Mouse (Mus musculus) R1 (cell line): ENCODE results near the gene Notch2.

Experiments used
- DNase-seq: peaks from one replicate; pipeline ENCODE4 v3.0.0-alpha.2; 2018; ENCODE audit warnings: low read depth, low spot score

Gene Notch2

DNA sequence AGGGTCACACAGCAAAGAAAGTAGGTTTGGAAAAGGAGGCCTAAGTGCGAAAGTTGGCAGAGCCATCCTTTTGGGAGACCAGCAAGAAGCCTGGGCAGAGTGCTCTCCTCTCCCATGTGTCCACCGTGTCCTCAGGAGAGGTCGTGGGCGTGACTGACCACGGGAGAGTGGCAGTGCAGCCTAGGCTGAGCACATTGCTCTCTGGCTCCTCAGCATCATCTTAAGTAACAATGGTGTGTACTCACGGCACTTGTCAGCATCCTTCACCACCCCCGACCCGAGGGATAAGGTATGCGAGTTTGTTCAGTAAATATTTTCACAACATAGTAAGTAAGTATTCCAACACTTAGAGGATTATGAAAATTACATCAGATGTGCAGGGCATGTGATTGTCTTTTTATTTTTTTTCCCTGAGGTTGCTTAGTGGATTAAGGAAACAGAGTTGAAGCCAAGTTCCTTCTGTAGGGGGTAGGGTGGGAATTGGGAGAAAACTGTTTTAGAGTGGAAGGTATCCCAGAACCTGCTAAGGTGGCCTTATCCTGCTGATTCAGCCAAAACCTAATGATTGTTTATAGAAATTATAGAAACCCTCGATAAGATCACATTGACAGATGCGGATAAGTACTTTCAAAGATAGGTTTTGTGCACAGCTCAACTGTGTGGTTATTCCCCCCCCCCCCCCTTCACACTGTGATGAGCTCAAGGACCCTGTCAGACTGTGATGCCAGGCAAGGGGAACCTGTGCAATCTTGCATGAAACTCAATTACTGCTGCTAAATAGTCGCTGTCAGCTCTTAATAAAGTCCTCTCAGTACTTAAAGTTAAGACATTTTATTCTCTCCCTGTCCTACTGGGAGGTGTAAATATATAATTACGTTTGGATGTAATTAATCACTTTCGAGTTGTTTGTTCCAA is 37.4 kb downstream of the Notch2 start:
- no peak for DNase-seq

DNA sequence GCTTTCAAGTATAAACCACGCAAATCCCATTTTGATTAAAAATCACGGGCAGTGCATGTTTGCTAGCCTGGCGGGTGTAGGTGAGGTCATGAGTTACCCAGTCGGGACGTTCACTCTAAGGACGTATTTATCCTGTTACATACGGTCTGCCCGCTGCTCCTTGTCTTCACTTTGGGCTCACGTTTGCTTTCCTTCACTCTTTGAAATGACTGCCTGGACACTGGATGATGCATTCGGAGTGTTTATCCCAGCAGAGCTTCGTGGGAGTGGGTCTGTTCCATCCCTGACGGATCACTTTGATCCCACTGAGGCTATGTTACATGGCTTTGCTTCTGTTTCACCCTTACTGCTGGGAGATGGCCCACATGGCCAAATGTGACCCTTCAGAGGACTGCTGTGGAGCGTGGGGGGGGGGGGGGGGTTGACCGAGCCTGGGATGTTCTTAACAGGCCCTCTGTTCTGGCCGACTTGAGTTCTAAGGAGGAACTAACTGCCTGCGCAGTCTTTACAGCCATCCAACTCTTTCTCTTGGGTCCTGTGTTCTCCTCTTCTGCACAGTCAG is 38.2 kb downstream of the Notch2 start:
- DNase-seq = no peak

DNA sequence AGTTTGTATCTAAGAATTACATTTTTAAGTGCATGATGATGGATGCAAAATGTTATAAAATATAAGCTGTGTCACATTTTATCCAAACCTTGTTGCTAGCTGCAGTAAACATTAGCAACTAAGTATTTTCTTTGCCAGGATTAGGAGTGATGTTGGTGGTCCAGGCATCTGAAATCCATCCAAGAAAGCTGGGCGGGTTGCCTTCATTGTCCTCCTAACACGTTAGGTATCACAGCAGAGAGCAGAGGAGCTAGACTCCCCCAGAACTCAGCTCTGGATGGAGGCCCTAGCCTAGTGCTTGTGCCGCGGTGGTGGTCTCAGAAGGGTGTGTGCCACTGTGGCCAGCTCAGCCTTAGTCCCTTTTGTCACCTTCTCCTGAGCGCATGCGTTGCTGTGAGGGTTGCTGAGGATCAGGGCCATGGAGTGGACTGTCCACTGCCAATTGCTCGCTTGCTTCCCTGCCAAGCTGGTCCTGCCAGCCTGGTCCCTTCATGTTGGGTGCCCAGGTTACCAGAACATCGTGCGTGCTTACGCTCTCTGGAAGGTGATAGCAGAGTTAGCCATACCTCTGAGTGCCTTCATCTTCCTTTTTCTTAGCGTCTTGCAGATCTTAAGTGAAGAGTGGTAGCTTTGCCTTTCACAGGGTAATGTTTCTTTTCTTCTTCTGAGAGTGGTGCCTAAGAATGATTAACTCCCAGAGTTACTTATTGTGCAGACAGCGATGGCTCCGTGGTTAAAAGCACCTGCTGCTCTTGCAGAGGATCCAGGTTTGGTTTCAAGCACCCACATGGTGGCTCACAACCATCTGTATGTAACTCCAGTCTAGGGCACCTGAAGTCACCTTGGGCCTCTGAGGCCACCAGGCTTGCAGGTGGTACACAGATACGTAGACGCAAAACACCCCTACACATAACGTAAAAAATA is 39.4 kb downstream of the Notch2 start:
- no peak for DNase-seq

DNA sequence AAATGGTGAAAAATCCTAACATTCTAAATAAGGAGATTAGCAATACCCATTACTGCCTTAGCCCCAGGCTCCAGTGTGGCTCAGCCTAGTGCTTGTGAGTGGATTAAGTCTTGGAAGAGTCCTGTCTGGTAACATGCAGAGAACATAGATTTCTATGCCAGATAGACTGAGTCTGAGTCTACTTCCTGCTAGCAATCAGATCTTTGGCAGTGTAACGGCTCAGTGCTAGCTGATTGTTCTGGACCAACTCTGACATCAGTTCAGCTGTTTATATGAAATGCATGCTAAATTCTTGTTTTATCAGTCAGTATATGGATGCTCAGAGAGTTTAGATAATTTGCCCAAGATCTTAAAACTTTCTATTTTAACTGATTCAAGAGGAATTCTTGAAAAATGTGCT is 40.5 kb downstream of the Notch2 start:
- no peak for DNase-seq

DNA sequence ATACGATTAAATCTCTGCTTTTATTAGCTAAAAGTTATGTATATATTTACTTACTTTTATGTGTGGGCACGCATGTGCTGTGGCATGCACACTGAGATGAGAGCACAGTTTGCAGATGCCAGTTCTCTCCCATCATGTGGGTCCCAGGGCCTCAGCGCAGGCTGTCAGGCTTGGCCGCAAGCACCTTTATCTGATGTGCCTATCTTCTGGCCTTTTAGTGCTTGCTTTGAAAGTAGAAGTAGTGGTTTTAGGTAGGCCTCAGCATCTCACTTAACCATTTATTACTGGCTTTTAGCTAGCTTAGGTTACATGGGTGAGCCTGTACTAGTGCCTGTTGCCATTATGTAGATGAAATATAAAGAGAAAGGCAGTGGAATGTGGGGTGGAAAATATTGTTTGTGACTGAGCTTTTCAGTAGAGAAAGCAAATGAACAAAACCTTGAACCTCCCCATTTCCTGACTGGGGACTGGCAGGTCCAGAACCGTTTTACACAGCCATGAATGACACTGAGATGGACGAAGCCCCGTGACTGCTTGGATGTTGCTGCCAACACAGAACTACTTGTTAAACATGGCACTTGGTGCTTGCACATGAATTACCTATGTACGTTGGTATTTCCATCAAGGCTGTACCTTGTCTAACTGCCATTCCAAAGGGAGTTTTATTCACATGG is 41.1 kb downstream of the Notch2 start:
- DNase-seq = no peak

DNA sequence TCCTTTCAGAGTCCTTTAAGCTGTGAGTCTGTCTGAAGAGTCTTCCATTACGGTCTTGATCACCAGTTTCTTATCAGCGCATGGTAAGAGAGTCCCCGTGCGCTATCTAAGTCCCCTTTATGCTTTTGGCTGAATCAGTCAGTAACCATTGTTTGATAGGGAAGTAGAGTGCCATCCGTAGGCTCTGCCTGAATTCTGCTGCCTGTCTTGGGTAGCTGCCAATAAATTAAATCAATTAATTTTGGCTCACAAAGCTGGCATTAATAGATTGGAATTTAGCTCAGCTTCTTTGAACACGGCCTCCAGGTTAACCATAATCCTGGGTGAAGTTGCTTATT is 41.6 kb downstream of the Notch2 start:
- DNase-seq = no peak

DNA sequence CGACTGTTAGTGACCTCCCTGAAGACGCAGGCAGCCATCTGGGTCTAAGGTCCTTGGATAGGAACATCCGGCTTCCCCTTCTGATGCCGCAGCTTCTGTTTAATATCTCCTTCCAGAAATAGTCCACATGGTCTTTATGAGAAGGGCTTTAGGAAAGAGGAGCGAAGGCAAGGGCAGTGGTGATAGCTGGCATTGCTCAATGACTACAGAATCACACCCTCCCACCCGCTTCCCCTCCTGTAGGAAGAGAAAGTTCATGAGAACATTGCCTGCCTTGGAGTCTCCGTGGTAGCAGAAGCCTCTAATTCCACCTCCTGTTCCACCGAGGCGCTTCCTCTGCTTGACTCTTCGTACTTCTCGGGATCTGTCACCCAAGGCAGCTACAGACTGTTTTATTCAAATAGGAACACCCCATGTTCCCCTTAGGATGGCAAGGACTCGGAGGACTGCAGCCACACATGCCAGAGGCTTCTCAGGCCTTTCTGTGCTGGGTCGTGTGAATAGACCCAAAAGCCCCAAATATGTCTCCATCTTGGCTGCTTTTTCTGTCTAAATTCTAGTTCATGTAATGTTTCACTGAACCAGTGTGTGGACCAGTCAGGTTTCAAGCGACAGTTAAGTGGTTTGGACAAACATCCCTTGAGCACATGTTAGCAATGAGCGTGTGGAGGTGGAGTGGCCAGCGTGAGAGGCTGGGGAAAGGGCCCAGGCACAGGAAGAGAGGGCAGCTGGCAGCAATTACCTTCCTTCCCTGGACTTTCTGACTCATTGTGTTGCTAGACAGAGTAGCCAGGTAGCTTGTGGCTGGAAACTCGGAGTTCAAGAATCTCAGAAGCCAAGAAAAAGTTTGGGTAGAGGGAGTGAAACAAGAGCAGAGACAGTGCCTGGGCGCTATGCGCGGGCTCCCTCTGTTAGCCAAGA is 42.7 kb downstream of the Notch2 start:
- DNase-seq = no peak

DNA sequence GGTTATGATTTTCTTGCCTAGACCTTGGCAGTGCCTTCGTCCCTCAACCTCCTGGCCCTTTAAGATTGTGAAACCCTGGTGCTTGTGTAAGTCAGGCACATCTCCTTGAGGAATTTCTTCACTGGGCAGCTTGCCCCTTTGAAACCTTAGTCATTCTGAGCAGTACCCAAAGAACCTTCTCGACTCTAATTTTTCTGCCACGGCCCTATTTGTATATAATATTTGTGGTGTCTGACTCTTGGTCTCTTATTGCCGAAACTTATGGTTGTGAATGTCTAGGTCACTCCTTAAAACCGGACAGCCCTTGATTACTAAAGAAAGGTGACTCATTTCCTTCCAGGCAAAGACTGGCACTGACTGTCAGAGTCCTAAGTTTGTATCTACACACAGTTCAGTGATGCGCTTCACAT is 43.6 kb downstream of the Notch2 start:
- DNase-seq = no peak

DNA sequence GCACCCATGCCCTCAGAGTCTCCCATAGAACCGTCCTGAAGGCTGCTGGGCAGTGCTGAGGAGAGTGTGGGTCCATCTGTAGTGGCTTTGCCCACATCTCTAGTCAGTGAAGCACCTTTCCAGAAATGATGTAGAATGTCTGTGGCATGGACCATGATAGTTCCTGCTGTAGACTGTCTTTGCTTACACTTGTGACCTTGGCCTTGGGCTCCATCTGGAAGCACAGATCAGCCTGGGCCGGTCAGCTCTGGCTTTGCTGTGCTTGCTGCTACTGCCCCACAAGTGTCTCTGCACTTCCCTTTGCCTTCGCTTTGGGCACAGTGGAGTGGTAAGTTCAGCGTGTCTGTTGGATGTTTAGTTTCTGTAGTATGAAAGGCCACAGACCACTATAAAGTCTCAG is 45.7 kb downstream of the Notch2 start:
- DNase-seq = no peak

DNA sequence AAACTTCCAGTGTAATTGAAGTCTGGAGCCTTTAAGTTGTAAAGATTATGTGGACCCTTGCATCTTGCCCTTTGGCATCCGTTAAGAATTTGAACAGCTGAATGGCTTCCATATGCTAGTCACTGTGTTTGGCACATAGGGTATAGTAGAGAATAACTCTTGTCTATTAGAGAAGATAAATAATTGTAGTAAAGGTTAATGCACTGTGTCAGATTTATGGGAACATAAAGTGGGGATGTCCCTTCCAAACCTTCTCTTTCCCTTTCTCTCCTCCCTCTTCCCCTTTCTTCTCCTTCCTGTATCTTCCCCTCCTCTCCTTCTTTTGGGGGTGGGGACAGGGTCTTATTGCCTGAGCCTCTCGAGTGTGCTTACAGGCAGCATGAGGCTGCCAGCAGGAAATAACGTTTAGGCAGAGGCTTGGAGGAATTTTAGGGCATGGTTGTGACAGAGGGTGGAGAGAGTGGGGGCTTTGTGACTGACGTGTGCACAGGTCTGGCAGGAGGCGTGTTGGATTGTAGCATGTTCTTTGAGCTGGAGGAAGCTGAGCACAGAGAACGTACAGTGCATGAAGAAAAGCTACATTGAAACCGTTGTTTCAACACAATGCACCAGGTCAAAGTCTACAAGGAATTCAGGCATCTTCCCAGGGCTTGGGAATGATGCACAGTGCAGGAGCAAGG is 47.8 kb downstream of the Notch2 start:
- DNase-seq = no peak

DNA sequence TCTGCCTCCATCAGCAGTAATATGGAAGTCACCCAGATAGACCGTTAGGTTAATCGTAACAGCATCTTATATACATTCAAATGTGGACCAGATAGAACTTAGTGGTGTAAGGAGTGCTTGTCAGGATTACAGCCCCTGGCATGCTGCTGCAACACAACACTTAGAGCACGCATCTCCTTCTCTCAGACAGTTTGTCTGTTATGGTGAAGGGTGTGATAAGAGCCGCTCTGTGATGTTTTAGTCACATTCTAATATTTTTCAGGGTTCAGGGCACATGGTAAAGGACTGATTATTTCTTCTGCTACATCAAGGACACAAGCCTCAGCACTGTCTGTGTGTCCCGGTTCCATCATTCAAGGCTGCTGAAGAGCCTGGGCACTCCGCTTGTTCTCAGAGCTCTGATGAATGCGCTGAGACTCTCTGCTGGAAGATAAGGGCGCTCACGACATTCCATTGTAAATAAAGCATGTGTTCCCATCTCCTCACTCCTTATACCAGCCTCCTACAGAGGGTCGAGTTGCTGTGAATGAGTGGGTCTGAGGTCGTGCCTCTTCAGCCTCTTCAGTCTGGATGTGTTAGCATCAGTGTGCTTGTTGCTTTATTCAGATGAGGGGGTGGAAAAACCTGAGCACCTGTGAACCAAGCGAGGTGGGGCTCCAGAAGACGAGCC is 48.5 kb downstream of the Notch2 start:
- DNase-seq = no peak

DNA sequence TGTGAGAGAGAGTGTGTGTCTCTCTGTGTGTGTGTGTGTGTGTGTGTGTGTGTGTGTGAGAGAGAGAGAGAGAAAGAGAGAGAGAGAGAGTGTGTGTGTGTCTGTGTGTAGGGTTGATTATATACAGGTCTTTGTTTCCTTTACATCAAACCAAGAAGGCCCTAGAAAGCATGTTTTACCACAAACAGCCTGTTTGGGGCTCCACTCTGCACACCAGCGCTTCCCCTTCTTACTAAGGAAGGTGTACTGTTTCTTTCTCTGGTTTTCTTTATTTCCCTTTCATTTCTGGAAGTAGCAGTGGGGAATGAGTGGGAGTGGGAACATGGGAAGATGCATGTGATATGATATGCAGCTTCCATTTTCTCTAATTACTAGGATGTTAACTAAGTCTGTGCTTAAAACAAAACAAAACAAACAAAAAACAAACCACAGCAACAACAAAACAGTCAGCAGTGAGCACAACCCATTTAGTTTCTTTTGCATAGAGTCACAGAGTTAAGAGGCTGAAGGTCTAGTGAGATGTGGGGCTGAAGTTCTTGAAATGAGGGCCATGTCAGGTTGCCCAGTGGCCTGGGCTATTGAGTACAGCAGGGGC is 49.4 kb downstream of the Notch2 start:
- DNase-seq = no peak

DNA sequence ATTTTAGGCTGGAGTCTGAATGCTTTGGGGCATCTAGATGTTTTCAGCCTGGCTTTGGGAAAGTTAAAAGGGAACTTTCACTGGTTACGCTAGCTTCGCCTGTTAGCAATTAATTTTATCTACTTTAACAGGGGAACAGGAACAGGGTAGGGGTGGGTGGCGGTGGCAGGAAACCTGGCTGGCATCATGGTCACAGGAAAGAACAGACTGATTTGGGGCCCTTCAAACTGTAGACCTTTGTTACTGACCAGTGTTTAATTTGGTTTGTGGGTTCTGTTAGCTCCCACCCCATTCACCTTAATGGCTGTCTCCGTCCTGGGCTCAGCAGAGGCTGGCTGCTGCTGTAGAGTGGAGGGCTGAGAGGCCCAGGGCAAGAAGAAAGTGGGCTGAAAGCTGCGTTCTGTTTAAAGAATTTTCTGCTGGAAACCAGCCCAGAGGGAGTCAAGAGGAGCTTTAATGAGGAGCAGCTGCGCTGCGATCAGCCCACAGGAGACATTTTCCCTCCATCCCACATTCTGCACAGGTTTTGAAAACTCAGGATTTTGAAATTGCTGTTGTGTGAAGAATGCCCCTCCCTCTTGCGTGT is 50.0 kb downstream of the Notch2 start:
- DNase-seq = no peak

DNA sequence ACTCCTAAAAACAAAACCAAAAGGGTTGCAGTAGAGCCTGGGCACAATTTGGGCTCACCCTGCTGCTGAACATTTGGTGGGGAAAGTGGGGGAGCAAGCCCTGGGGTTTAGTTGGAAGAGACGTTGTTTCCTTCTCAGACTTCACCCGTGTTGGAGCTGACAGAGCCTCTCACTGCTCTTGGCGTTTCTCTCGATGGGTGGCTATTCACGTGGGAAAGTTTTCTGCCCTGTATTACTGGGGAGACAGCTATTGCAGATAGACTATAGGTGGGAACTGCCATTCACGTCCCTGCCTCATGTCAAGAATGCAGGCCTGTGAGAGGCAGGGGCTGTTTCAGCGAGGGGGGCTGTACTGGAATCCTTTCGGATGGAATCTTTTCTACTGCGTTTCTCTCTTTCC is 50.5 kb downstream of the Notch2 start:
- DNase-seq = no peak

DNA sequence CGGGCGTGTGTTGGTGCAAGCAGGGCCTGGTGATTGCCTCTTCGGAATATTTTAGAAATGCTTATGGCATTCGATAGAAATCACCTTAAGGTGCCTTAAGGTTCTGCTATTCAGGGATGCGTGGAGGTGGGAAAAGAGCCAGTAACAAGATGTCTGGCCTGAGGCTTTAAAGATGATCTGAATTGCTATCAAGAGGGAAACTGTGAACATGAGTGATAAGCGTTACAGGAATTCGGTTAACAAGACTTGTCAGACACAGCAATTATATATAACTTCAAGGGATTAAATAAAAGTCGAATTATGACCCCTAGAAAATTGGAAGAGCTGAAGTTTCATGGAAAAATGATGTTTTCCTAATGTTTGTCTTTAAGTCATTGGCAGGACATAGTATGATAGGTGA is 51.7 kb downstream of the Notch2 start:
- DNase-seq = no peak

DNA sequence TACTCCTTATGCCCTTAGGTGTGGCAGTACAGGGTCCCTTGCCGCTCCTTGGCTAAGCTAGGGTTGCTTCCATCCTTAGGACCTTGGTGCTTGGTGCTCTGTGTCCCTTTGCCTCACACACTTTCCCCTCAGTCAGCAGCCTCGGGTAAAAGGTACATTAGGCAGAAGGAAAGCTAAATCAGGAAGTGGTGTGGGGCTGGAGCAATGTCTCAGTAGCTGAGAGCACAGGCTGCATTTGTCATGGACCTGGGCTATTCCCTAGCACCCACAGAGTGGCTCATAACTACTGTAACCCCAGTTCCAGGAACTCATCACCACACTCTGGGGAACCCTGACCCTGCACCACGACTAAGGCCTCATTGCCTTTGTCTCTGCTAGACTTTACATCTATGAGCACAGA is 53.1 kb downstream of the Notch2 start:
- DNase-seq = no peak

DNA sequence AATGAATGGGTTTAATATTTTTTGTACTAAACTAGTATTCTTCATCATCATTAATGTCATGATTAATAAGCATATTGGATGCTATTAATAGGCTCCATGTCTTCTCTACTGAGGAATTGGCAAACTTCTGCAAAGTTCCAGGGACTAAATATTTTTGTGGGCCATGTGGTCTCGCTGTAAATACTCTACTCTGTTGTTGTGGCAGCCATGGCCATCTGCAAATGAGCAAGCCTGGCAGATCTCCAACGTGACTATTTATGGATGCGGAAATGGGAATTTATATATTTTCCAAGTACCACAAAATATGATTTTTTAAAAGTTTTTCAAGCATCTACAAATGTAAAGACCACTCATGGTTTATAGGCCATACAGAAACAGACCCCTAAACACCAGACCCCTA is 54.1 kb downstream of the Notch2 start:
- DNase-seq = no peak

DNA sequence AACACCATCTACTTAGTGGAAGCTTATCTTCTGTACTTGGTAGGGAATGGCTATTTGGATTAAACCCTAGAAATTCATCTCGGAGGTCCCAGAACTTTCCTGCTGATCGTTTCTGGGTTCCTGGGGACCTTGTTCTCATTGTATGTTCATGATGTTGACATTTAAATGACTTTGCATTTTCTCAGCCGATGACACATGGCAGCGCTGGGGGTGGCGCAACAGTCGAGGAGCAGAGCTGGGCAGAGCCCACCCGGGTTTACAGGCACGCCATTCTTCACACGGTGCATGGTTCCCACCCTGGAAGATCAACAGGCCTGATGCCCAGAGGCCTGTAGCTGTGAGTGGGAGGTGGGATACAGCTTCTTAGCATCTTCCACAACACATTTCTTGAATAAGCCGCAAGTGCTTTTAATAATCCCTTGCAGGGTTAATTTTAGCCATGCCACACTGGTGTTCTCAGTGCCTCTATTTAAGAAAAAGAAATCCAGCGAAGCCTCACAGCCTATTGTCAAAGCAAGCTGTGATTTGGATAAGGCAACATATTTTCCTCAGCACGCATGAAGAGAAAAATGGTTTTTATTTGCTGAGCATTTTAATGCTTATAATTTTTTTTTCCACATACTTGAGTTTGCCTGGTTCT is 54.6 kb downstream of the Notch2 start:
- DNase-seq = no peak
